ENCODE assay signal across 9 mouse cellular contexts in genomic region chr2:70456205-70456604, GRCm38 (mm10). TPM values are rescaled to one million over a fixed set of nuclear protein-coding genes. Genes with fewer than 3 reads are reported as not detected.
DNase-seq lines count a peak whose midpoint lies in the region; ATAC-seq and TF ChIP-seq lines count a peak whose summit lies in the region.
"Had no signal": no experiment of that assay in that cellular context is flagged by ENCODE, and none has a peak within 500 bp of the region (broad histone marks: within the 10 kb centered on the region; RNA-seq: fewer than 3 reads in every experiment).

No protein-coding gene starts in this region.

- peak overlapping the region; percentile 57 for H3K4me3 ChIP-seq in heart, embryonic 10.5 days
- peak overlapping the region; percentile 30 for H3K4me3 ChIP-seq in hindbrain, embryonic 13.5 days
- H3K4me3 ChIP-seq in midbrain, embryonic 14.5 days (replicated peaks; ENCODE audit: low read depth, low read length) = peak overlapping the region; percentile 12; the same call in 1 of the 2 replicates

- H3K27ac ChIP-seq in heart, embryonic 10.5 days = 0 out of 2 replicates have a peak overlapping the region, but pooled peaks have one; percentile 16
- H3K27ac ChIP-seq in hindbrain, embryonic 13.5 days = no peak overlapping the region
- no peak overlapping the region for H3K27ac ChIP-seq in midbrain, embryonic 14.5 days (replicated peaks; ENCODE audit: low read depth, low read length)

- no peak for DNase-seq in heart, embryonic 10.5 days (ENCODE audit: low spot score)
- no peak for DNase-seq in heart, postnatal 10 days
- peak; percentile 71 for DNase-seq in brain, embryonic 14.5 days (ENCODE audit: low read depth)
- DNase-seq in midbrain, embryonic 14.5 days = peak; percentile 59
- no peak for DNase-seq in cerebellum, postnatal 14 days
- DNase-seq in urinary bladder, postnatal 10 days (ENCODE audit: low spot score) = no peak
- DNase-seq in left cerebral cortex, adult 18-20 months (ENCODE audit: low spot score in 2 of 2) = no peak
- DNase-seq: adrenal gland, postnatal 14 days had no signal

- peaks cover 8% of the 10 kb centered on the region; the same call in 1 of the 2 replicates for H3K4me1 ChIP-seq in heart, embryonic 10.5 days
- no peaks in the 10 kb centered on the region; the same call in 1 of the 2 replicates for H3K4me1 ChIP-seq in hindbrain, embryonic 13.5 days (replicated peaks)
- peaks cover 4% of the 10 kb centered on the region; the same call in 1 of the 2 replicates for H3K4me1 ChIP-seq in midbrain, embryonic 14.5 days (ENCODE audit: control insufficient read depth, insufficient read depth, low read length)

- intact Hi-C loops in heart, postnatal 10 days (cut with DNase I) = no loop called here

- H3K27me3 ChIP-seq in heart, embryonic 10.5 days (ENCODE audit: insufficient read depth, poor library complexity, severe bottlenecking) = peaks cover 34% of the 10 kb centered on the region; the same call in 1 of the 2 replicates
- H3K27me3 ChIP-seq in hindbrain, embryonic 13.5 days = peaks cover 14% of the 10 kb centered on the region; the same call in 1 of the 2 replicates
- H3K27me3 ChIP-seq in midbrain, embryonic 14.5 days (ENCODE audit: control insufficient read depth, insufficient read depth, low read length) = 0 out of 2 replicates have a peak, but pooled peaks cover 3% of the 10 kb centered on the region

- no peaks in the 10 kb centered on the region for H3K36me3 ChIP-seq in heart, embryonic 10.5 days
- no peaks in the 10 kb centered on the region for H3K36me3 ChIP-seq in hindbrain, embryonic 13.5 days
- H3K36me3 ChIP-seq in midbrain, embryonic 14.5 days (ENCODE audit: control insufficient read depth, insufficient read depth, low read length) = no peaks in the 10 kb centered on the region

- 7% methylated on average over 12 of the region's 12 CpGs for WGBS in heart, embryonic 10.5 days
- 7% methylated on average over 12 of the region's 12 CpGs for WGBS in hindbrain, embryonic 13.5 days
- 10% methylated on average over 12 of the region's 12 CpGs for WGBS in midbrain, embryonic 14.5 days

- no peak for ATAC-seq in hindbrain, embryonic 13.5 days (ENCODE audit: low FRiP score)
- ATAC-seq in midbrain, embryonic 14.5 days (ENCODE audit: low FRiP score, low TSS enrichment) = no peak; the same call in 1 of the 2 replicates

- no peak for TF ChIP-seq CTCF in brain, embryonic 14.5 days (IDR thresholded peaks at IDR 0.05; ENCODE audit: borderline replicate concordance, extremely low read depth, insufficient read depth, insufficient read length)

- H3K9ac ChIP-seq in hindbrain, embryonic 13.5 days = no peak overlapping the region
- no peak overlapping the region for H3K9ac ChIP-seq in midbrain, embryonic 14.5 days (replicated peaks; ENCODE audit: low read length)

- H3K9me3 ChIP-seq in heart, embryonic 10.5 days = no peaks in the 10 kb centered on the region
- H3K9me3 ChIP-seq in hindbrain, embryonic 13.5 days = no peaks in the 10 kb centered on the region
- no peaks in the 10 kb centered on the region for H3K9me3 ChIP-seq in midbrain, embryonic 14.5 days (ENCODE audit: control insufficient read depth, low read length)

- H3K4me2 ChIP-seq in hindbrain, embryonic 13.5 days = peak overlapping the region; percentile 48
- peak overlapping the region; percentile 48 for H3K4me2 ChIP-seq in midbrain, embryonic 14.5 days (ENCODE audit: low read length)

- no peak for TF ChIP-seq POLR2A in brain, embryonic 14.5 days (IDR thresholded peaks at IDR 0.05; ENCODE audit: borderline replicate concordance, extremely low read depth, insufficient read depth, insufficient read length, poor library complexity, severe bottlenecking)

RNA-seq across cellular contexts. Expression of gene Sp5, which starts 18.5 kb away (rescaled TPM):
- 0.64 and 1.3 TPM in 2 replicates for polyA plus RNA-seq in heart, embryonic 10.5 days (2016; fragmentation: Nextera tagmentation; extraction: Ambion mirVana)
- under 1 TPM; 0.12 to 0.27 TPM for total RNA-seq in heart, postnatal 10 days (2021)
- 18.8 and 19.2 TPM in 2 replicates for polyA plus RNA-seq in brain, embryonic 14.5 days (2012; rRNA removed)
- 3.4 and 4.1 TPM in 2 replicates for polyA plus RNA-seq in hindbrain, embryonic 13.5 days (2015; fragmentation: Nextera tagmentation; extraction: Ambion mirVana)
- 28.3 and 31.2 TPM in 2 replicates for polyA plus RNA-seq in midbrain, embryonic 14.5 days (2014; fragmentation: Nextera tagmentation; extraction: Ambion mirVana)
- total RNA-seq in left cerebral cortex, adult 18-20 months (2021) = under 1 TPM; 0.26 to 0.44 TPM

RNA-seq across cellular contexts. Expression of gene Erich2, which starts 52.4 kb away (rescaled TPM):
- 0.41 and 0.57 TPM in 2 replicates for polyA plus RNA-seq in heart, embryonic 10.5 days (2016; fragmentation: Nextera tagmentation; extraction: Ambion mirVana)
- not detected for total RNA-seq in heart, postnatal 10 days (2021)
- 2.3 and 2.6 TPM in 2 replicates for polyA plus RNA-seq in brain, embryonic 14.5 days (2012; rRNA removed)
- 2.3 and 3.8 TPM in 2 replicates for polyA plus RNA-seq in hindbrain, embryonic 13.5 days (2015; fragmentation: Nextera tagmentation; extraction: Ambion mirVana)
- 1.00 and 2.3 TPM in 2 replicates for polyA plus RNA-seq in midbrain, embryonic 14.5 days (2014; fragmentation: Nextera tagmentation; extraction: Ambion mirVana)
- under 1 TPM; 0.61 to 0.91 TPM for total RNA-seq in left cerebral cortex, adult 18-20 months (2021)
- total RNA-seq: adrenal gland, postnatal 14 days had no signal

Comparison
In these comparisons a context has a peak if more than half of its experiments do, and no peak if none do; other contexts are left out.
1. DNase-seq: peak in brain, embryonic 14.5 days (single experiment) and midbrain, embryonic 14.5 days (single experiment); none in heart, embryonic 10.5 days (single experiment), heart, postnatal 10 days (0 of 2), cerebellum, postnatal 14 days (0 of 2), urinary bladder, postnatal 10 days (single experiment) and left cerebral cortex, adult 18-20 months (0 of 2).
2. Peak in every context shown above with its lines, with median percentiles within 50 percentile points of each other: H3K4me3 ChIP-seq.